Mouse (Mus musculus): ENCODE data around the gene Frmd4a. TPM values are rescaled to one million over a fixed set of nuclear protein-coding genes. Genes with fewer than 3 reads are reported as not detected.
"Not testable (repeated sequence)": the region's sequence is repeated elsewhere in the genome, so short reads cannot be mapped to it uniquely, and the experiment has no call there.

Frmd4a gene
- total RNA-seq, 2 experiments from 2014 or later: 55.4 to 60.9 TPM

DNA sequence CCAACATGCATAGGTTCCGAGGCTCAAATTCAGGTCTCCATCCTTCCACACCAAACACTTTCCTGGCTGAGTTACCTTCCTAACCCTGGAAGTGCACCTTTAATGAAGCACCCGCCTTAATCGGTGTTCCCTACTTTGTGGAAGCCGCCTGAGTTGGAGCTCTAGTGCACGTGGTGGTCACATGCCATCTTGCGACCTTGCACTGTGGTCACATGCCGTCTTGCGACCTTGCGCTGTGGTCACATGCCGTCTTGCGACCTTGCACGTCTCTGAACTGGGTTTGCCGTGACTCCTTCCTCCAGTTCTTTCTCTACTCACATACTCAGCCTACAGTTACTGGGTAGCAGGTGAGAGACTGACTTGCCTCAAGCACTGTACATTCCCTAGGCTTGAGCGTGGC is 531.8 kb downstream of the Frmd4a start:
- DNase-seq (ENCODE audit: low spot score in 2 of 2): no peak

DNA sequence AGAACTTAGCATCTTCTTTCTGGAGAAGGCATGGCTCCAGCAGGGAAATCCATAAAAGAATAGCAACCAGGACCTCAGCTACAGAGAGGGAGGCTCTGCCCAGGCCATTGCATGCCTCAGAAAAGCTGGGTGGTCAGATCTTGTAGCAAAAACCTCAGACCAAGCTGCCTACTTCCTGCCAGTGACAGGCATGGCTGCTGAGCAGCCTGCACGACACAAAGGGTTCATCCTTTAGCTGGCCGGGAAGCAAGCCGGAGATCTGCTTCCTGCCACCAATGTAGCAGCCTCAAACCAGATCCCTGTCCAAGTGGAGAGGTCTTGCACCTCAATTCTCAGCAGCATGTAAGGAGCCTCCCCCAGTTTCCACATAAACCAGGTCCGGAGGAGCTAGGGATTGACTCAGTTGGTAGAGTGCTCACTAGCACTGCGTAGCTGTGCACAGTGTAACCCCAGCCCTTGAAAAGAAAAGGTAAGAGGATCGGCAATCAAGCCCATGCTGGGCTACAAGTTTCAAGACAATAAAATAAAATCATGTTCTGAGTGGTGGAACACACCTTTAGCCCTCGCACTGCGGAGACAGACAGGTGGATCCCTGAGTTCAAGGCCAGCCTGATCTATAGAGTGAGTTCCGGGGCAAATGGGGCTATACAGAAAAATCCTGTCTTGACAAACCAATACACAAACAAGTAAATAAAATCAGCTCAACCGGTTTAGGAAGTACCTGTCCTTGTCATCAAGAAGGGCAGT is 532.7 kb downstream of the Frmd4a start:
- no peak for DNase-seq (ENCODE audit: low spot score in 2 of 2)

DNA sequence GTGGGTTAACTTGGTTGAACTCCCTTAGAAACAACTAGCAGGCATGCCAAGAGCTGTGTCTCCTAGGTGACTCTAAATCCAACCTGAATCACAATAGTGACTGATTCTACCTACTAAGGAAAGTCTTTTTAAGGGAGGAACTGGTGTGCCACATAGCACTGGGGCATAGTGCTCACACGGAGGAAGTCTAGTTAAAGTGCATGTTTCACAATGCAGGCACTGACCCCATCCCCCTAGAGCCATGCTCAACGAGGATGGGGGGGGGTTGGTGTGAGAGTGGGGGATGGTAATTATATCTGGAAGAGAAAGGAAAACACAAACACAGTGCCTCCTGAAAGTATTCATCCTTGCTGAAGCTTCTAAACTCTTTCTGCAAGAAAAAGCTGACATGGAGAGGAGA is 533.9 kb downstream of the Frmd4a start:
- DNase-seq (ENCODE audit: low spot score in 2 of 2): no peak

DNA sequence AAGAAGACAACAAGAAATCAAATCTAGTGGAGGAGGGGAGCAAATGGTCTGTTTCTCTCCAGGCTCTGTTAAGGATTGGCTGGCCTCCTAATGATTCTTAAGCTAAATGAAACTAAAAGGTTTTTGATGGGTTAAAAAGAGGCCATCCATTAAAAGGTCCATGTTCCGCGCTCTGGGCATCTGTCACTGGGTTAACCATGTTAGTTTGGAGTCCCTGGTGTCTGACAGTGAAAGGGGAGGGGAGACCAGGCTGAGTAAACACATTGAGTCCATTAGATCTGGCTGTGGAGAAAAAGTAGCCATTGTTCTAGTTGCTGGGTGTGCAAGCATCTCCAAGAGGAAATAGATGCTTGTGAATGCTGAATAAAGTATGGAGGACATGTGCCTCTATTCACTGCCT is 534.3 kb downstream of the Frmd4a start:
- no peak for DNase-seq (ENCODE audit: low spot score in 2 of 2)

DNA sequence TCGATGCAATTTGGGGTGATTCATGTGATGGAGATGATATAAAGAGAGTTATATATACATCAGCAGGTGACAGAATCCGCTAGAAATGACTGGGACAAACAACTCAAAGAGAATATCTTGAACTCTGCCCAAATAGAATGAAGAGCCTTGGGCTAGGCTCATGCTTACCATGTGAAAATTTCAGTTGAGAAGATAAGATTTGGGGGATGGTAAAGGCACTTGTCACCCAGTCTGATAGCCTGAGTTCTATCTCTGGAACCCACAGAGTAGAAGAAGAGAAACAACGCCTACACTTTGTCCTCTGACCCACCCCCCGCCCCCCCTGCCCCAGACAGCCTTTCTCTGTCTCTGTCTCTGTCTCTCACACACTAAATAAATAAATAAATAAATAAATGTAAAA is 535.0 kb downstream of the Frmd4a start:
- DNase-seq (ENCODE audit: low spot score in 2 of 2): no peak

DNA sequence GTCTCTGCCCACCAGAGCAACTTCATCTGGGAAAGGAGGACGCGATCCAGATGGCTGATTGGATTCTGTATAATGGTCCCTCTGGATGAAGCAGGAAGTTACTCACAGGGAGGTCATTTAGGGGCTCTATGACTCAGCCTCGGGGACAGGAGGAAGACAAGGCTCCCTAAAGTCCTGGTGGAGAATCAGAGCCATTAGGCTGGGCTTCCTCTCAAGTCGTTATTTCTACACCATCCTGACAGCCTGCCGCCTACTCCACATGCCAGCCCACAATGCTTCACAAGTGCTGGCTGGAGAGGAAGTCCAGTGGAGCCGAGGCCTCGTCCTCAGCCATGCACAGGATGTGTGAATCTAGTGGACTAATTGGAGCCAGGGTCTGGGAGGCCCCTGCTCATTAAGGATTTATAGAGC is 537.7 kb downstream of the Frmd4a start:
- no peak for DNase-seq (ENCODE audit: low spot score in 2 of 2)

DNA sequence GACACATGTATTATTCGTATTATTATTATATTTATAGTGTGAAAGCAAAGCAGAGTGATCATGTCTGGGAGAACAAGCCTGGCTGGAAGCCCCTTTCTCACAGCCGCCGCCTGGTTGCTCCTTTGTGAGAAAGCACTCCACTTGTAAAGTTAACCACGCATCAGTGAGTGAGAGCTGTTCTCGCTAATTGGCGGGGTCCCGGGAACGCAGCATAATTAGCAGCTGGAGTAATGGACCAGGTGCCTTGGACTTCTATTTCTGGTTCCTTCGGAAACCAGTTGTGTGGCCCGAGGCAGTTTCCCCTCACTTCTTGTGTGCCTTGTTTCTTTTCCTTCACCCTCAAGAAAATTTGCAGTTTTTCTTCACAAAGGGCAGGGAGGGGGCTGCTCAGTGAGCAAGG is 538.7 kb downstream of the Frmd4a start:
- DNase-seq (ENCODE audit: low spot score in 2 of 2): no peak

DNA sequence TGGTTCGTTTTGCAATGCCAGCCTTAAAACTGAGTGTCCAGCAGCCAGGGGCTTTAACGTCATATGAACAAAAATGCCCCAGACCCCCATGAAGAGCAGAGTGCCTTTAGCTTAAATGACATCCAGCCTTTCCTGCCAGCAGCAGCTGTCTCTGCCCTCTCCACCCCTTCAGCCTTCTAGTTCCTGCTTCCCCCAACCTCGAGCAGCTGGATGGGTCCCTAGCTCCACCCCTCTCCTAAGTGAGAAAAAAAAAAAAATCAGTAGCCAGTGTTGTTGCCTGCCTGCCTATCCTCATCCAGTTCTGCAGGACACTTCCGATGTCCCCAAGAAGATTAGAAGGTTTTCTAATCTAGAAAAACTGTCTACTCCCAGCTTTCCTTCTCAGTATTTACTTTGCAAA is 539.5 kb downstream of the Frmd4a start:
- no peak for DNase-seq (ENCODE audit: low spot score in 2 of 2)

DNA sequence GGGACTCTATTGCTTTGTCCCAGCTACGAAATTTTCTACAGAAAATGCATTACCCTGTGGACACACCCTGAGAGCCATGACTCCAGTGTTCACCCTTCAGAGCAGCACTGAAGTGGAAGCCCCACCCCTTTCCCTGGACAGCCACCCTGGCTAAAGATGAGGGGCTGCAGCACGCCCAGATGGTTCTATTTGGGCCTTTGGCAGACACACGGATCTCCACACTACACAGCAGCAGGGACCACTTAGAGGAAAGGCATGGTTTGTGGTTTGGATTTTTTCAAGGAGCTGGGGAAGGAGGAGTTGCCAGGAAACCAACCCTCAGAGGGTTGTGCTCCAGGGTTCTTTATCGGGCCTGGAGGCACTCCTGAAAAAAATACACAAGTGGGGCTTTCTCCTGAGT is 539.9 kb downstream of the Frmd4a start:
- no peak for DNase-seq (ENCODE audit: low spot score in 2 of 2)

DNA sequence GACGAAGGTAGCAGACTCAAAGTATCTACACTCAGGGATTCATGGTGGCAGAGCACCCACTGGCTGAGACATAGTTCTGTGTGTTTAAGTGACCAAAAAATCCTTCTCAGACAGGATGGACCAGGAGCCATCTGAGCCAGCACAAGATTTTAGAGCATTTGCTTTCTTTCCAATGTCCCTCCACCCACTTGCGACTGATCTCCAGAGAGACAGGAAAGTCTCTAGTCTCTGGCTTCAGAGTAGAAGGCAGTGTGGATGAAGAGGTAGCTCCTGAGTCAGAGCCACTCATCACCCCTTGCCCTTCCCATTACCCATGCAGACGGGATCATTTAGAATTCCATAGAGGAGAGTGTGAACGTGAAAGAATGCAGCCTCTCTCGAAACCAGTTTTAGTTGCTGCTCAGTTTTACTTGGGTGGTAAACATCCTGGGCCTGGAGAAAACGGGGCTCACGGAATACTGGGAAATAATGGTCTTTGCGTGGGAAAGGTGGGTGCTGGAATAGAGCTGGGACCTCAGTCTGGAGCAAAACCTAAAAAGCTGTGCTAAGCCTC is 541.2 kb downstream of the Frmd4a start:
- DNase-seq (ENCODE audit: low spot score in 2 of 2): no peak

DNA sequence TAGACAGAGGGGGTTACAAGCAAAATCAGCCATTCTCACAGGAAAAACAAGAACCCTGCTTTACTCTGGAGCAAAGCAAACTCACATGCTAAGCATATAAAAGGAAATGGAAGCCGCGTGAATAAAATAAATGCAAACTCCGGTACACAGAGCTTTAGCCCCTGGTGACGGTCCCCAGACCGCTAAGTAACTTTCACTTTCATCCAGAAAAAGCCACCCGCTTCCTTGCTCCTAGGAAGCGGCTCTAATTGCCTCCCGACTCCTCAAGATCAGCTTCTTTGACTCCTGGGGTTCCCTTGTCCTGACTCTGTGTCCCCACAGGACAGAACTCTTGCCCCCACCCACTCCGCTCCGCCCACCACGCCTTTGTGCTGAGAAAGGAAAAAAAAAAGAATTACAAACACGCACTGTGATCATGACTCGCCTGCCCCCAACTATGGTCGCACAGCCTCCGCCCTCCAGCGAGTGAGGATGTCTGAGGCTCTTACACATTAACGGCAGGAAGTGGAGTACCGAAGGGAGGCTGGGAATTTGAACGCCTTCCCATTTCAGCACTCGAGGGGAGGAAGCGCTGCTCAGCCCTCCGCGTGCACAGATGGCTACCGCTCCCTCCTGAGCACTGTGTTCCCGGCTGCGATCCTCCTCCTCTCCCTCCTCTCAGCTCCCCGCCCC is 541.8 kb downstream of the Frmd4a start:
- DNase-seq (ENCODE audit: low spot score in 2 of 2): peak; percentile 87 to 92

DNA sequence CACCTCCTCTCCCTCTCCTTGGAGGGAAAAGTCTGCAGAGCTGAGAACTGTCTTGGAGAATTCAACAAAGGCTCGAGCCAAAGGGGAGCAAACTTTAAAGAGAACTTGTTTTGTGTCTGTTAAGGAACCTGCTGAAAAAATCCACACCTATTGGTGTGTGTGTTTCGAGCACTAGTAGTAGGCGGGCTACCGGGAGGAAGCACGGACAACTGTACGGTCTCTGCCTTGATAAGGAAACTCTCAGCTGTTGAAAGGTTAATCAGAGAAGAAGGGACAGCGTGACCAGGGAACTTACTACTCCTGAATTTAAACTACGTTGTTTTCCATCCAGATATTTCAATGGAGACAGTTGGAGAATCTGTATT is 542.3 kb downstream of the Frmd4a start:
- no peak for DNase-seq (ENCODE audit: low spot score in 2 of 2)

DNA sequence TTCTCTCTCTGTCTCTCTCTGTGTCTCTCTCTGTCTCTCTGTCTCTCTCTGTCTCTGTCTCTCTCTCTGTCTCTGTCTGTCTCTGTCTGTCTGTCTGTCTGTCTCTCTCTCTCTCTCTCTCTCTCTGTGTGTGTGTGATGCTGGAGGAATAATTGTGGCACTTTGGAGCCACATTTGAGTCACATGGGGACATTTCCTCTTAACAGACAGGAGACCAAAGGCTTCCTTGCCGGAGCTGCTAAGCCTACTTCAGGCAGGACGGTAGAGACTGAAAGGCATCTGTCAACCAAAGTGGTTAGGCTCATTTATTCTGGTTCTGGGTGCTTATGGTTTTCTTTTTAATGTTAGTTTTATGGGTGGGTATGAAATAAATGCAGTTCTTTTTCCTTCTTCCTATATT is 543.0 kb downstream of the Frmd4a start:
- not testable (repeated sequence) for DNase-seq (ENCODE audit: low spot score in 2 of 2)

DNA sequence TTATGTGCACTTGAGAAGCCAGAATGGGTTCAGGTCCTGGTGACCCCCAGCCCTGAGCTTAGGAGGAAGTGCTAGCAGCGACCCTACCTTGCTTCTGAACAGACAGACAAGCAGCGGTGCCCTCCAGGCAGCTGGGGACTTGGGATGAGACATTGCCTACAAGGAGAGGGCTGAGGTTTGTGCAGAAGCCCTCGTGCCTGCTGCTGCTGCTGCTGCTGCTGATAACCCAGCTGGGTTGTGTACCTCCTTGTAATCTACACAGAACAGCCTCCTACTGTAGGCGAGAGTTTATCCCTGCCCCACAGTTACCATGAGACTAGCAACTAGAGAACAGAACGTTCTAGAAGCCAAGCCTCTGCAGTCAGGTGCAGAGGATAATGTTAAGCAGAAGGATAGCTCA is 543.7 kb downstream of the Frmd4a start:
- no peak for DNase-seq (ENCODE audit: low spot score in 2 of 2)

DNA sequence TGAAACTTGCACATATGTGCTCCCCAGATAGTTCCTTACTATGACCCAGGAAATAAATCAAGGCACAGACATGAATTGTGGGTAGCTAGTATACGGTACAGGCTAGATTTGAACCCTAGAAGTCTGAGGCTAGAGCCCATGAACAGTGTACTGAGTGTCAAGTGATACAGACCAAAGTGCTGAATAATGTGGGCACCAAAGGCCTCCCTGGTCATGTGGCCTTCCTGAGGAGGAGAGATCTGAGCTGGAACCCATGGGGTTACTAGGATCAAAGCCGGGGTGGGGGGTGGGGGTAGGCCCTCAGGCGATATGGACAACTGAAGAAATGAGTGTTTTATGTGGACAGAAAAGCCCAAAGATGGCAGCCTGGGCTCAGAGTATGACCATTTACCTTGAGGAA is 544.9 kb downstream of the Frmd4a start:
- no peak for DNase-seq (ENCODE audit: low spot score in 2 of 2)

DNA sequence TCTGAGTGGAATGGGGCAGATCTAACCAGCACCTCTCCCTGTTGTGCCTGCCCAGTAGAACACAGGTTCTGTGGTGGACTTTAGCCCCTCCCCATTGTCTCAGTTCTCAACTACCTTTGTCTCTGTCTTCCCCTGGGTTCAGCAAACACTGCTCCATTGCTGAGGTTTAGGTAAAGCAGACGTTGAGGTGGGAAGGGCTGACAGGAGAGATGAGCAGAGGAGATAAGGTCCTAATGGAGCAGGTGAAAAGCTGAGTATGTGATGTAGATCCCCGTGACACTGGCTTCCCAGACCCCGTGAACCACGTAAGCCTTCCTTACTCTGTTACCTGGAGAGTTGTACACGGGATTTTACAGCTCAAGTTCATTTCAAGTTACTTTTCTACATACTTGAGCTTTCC is 545.3 kb downstream of the Frmd4a start:
- no peak for DNase-seq (ENCODE audit: low spot score in 2 of 2)

DNA sequence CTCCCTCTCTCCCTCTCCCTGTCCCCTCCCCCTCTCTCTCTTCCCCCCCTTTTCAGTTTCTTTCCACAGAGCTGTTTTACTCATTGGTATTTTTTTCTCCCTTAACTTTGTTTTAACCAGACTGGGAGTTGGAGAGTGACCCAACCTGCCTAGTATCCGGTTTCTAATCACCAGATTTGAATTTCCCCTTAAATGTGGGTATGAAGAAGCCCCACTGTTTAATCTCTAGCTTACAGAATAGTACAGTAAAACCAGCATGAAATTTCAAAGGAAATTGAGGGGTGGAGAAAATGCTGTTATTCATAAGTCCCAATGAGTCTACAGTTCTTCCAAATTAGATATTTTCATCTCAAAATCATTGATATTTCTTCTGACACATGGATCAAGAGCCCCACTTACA is 545.8 kb downstream of the Frmd4a start:
- DNase-seq (ENCODE audit: low spot score in 2 of 2): no peak

DNA sequence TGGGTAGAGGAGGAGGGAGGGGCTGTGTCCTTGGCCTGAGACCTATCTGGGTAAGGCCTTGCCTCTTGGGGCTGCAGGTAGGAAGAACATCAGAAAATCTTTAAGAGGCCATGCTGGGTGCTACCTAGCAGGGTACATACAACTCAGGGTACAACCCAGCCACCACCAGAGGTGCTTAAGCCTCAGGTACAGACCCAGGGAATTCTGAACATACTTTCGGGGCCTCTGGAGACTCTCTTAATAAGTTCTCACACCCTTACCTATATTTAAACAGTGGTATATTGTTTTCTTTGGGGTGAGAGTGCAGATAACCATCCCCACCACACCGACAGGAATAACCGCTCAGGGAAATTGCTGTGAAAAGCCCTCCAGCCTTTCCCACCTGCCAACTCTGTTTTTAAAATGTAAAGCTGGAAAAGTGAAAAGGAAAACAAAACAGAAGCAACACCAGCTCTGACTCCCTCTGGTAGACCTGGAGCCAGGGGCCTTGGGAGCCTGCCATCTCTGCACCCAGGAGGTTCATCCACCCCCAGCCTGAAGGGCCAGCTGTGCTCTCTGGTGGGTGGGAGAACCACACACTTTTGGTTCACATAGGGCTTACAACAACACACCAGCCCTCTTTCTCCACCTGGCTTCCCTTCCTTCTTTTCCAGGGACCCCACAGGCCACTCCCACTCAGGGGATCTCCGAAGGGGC is 548.9 kb downstream of the Frmd4a start:
- no peak for DNase-seq (ENCODE audit: low spot score in 2 of 2)

DNA sequence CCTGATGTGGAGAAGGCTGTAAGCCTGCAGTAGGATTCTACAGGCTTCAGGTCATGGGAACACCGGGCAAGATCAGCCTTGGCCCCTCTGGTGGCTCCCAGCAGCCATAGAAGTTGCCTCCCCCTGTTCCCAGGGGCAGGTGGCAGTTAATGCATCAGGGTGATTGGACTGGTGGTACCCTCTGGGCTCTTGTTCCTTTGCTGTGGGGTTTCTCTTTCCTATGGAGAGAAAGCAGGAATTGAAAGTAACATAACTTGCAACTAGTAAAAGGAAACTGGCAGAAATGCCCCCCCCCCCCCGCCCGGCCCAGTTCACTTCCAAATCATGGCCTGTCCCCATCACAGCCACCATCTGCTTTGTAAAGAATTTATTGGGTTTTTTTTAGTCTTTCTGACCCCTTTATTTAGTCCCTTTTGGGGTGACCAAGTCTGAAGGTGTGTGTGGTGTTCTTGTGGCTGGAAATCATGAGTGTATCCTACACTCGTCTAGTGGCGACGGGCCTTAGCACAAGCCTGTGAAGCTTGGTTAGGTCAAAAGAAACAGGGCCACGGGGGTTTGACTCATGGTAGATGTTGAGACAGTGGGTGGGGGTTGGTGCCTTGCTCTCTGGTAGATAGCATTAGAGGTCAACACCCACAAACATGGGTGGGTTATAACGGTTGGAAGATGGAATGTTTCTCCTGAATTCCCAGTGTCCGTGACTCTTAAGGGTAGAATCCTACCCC is 549.6 kb downstream of the Frmd4a start:
- DNase-seq (ENCODE audit: low spot score in 2 of 2): no peak

DNA sequence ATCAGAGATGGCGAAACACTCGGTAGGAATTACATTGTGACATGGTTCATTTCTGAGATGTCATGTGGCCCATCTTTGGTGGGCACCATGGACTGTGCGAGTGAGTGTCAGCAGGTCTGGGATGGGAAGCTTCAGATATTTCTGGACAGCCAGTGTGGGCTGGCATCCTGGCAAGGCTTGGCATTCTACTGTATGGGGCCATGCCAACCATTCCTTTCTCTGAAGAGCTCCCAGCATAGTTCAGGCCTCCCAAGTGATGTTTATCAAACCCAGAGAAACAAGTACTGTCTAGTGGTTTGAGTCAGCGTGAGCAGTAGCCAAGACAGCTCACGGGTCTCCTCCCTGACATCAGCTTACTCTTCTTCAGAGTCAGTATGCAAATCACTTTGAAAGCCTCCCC is 551.5 kb downstream of the Frmd4a start:
- DNase-seq (ENCODE audit: low spot score in 2 of 2): no peak

DNA sequence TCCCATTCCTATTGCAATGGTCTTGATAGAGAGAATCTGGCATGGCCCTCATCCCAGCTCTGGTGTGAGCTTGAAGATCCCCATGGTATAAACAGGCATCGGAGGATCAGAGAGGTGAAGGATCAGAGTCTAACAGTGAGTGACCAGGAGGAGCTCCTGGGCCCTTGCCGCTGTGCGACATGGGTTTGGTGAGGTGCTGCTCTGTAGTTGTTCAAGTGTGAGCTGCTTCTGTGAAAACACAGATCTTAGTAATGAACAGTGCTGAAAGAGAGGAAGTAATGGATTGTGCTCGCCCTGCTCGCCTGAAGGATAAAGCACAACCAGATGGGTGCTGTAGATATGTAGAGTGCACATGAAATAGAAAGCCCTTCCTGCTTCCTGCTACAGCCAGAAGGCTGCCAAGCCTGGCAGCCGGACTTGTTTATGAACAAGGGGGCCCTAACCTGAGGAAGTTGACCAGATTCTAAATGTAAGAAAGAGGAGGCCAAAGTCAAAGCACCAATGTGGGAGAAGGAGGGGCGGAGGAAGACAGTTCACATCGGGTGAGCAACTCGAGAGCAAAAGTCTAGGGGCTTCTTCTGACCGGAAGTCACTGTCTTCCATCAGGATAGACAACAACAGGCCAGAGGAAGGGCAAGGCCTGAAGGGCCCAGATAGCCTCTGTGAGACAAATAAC is 552.8 kb downstream of the Frmd4a start:
- DNase-seq (ENCODE audit: low spot score in 2 of 2): peak in 1 of 2 experiments; percentile 4

Measured in layer of hippocampus, adult 18-20 months (tissue).